Mouse (Mus musculus) kidney, embryonic 16.5 days (tissue): ENCODE results near the gene Tnik. TPM values are rescaled to one million over a fixed set of nuclear protein-coding genes. Genes with fewer than 3 reads are reported as not detected.

Experiments used
- ATAC-seq: fragments of 200-750 bp; cut with Nextera tagmentation; 2 replicates; pipeline ENCODE4 v1.8.0; 2017; ENCODE audit warnings: moderate TSS enrichment; ENCODE audit not compliant: low FRiP score, low TSS enrichment
- H3K27ac ChIP-seq: fragments of 300-500 bp; sonication (generic); 2 replicates; pipeline ENCODE4 v1.5.1; 2014; ENCODE audit warnings: low read length
- H3K27me3 ChIP-seq: fragments of 300-500 bp; sonication (generic); 2 replicates; pipeline ENCODE4 v1.6.1; 2014; ENCODE audit warnings: low read length, control low read depth, mixed read lengths; ENCODE audit not compliant: insufficient read depth
- H3K36me3 ChIP-seq: fragments of 300-500 bp; sonication (generic); 2 replicates; pipeline ENCODE4 v1.6.1; 2014; ENCODE audit warnings: low read length, control low read depth, mixed read lengths; ENCODE audit not compliant: insufficient read depth
- H3K4me1 ChIP-seq: fragments of 300-500 bp; sonication (generic); 2 replicates; pipeline ENCODE4 v1.6.1; 2014; ENCODE audit warnings: low read length, control low read depth, mixed read lengths; ENCODE audit not compliant: insufficient read depth
- H3K4me2 ChIP-seq: fragments of 300-500 bp; sonication (generic); replicated peaks from 2 replicates; pipeline ENCODE4 v1.6.1; 2014; ENCODE audit warnings: low read depth, low read length
- H3K4me3 ChIP-seq: fragments of 300-500 bp; sonication (generic); 2 replicates; pipeline ENCODE4 v1.5.1; 2014; ENCODE audit warnings: mild to moderate bottlenecking, low read length
- H3K9ac ChIP-seq: fragments of 300-500 bp; sonication (generic); replicated peaks from 2 replicates; pipeline ENCODE4 v1.6.1; 2014; ENCODE audit warnings: low read length
- H3K9me3 ChIP-seq: fragments of 300-500 bp; sonication (generic); 2 replicates; pipeline ENCODE4 v1.6.1; 2016; ENCODE audit warnings: low read length, control low read depth
- WGBS: fragments of 180-500 bp; shearing (Covaris S2); extraction: QIAGEN DNeasy Blood & Tissue Kit; methylation state at CpG from one replicate; pipeline ENCODE4 v1.1.7; 2014; 5-methylcytosine and 5-hydroxymethylcytosine counted together
- polyA plus RNA-seq: library from polyadenylated mRNA; unstranded; fragments of >200 nt; fragmentation: Nextera tagmentation; extraction: Ambion mirVana; gene quantifications from 2 replicates; pipeline ENCODE4 v1.2.1, GENCODE M21; 2015

Tnik gene
- polyA plus RNA-seq, 1 experiment from 2014 or later, result 2.7 TPM

GRCm38 (mm10) chr3:28410269-28410668, 147.3 kb downstream of the Tnik start:
- Histone ChIP-seq H3K9ac (no peak overlapping the region), H3K4me2 (no peak overlapping the region), H3K36me3 (no peaks in the 10 kb centered on the region), H3K4me1 (no peaks in the 10 kb centered on the region), H3K27ac (no peak overlapping the region), H3K9me3 (no peaks in the 10 kb centered on the region), H3K4me3 (no peak overlapping the region), H3K27me3 (no peaks in the 10 kb centered on the region)
- 74% methylated on average over 3 of the region's 3 CpGs for WGBS
- ATAC-seq, result no peak

GRCm38 (mm10) chr3:28415986-28416385, 153.0 kb downstream of the Tnik start:
- no peaks in the 10 kb centered on the region for H3K9me3 ChIP-seq
- no peaks in the 10 kb centered on the region for H3K4me1 ChIP-seq
- no peak overlapping the region for H3K9ac ChIP-seq
- no peaks in the 10 kb centered on the region for H3K36me3 ChIP-seq
- H3K4me3 ChIP-seq, result no peak overlapping the region
- H3K27ac ChIP-seq, result no peak overlapping the region
- 57% methylated on average over 2 of the region's 2 CpGs for WGBS
- H3K4me2 ChIP-seq, result no peak overlapping the region
- no peaks in the 10 kb centered on the region for H3K27me3 ChIP-seq
- ATAC-seq, result no peak

DNA sequence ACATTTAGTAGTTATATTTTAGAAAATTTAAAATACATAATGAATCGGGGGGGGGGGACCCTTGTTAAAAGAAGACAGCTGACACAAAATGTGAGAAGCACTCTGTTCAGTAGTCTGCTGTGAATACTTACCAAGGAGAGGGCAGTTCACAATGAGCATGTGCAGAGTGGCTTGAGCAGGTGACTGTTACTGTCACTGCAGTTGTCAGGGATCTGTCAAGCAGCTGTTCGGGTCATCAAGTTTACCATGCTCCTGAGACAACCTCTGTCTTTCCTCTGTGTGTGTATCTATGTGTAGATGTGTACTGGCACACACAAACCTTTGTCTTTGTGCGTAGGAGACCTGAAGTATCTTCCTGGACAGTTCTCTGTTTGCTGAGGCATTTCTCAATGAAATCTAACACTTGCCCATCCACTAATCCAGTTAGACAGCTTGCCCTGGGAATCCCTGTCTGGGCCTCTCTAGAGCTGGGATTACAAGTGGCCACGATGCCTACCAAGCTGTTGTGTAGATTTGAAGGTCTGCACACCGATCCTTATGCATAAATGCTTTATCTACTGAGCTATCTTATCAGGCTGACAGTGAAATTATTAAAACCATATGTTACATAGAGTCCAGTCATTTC, 154.2 kb downstream of the Tnik start:
- Histone ChIP-seq H3K36me3 (no peaks in the 10 kb centered on the region), H3K4me1 (no peaks in the 10 kb centered on the region), H3K9ac (no peak overlapping the region), H3K9me3 (no peaks in the 10 kb centered on the region), H3K27me3 (no peaks in the 10 kb centered on the region), H3K4me2 (no peak overlapping the region), H3K4me3 (no peak overlapping the region), H3K27ac (no peak overlapping the region)
- no peak for ATAC-seq
- WGBS, result 75% methylated on average over 5 of the region's 5 CpGs

DNA sequence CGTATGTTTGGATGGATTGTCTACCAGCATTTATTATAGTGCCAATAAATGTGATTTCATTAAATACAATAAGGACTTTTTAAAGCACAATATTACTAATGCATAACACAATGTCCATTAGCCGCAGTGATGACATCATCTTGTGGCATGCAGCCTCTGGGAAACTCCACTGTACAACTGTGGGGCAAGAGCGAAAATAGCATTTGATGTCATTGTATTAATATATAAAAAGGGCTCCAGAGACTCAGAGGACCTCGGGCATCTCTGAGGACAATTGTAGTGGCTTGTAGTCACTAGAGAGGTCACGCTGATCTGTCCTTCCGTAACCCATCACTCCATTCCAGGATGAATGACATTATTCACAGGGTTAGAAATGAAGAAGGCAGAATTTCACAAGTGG, 157.2 kb downstream of the Tnik start:
- no peaks in the 10 kb centered on the region for H3K4me1 ChIP-seq
- no peaks in the 10 kb centered on the region for H3K27me3 ChIP-seq
- no peak for ATAC-seq
- no peaks in the 10 kb centered on the region for H3K36me3 ChIP-seq
- no peak overlapping the region for H3K4me3 ChIP-seq
- H3K27ac ChIP-seq, result no peak overlapping the region
- no peak overlapping the region for H3K9ac ChIP-seq
- 87% methylated on average over 6 of the region's 6 CpGs for WGBS
- H3K9me3 ChIP-seq, result no peaks in the 10 kb centered on the region
- no peak overlapping the region for H3K4me2 ChIP-seq

- Histone ChIP-seq H3K27ac (no peak overlapping the region), H3K4me3 (no peak overlapping the region), H3K36me3 (no peaks in the 10 kb centered on the region), H3K9ac (no peak overlapping the region), H3K4me2 (no peak overlapping the region), H3K27me3 (no peaks in the 10 kb centered on the region), H3K9me3 (no peaks in the 10 kb centered on the region), H3K4me1 (no peaks in the 10 kb centered on the region)
- no peak for ATAC-seq
- WGBS, result 60% methylated on average over 3 of the region's 3 CpGs
Observed at GRCm38 (mm10) chr3:28420698-28421097, 157.7 kb downstream of the Tnik start.

GRCm38 (mm10) chr3:28421798-28422197, 158.8 kb downstream of the Tnik start:
- 68% methylated on average over 6 of the region's 6 CpGs for WGBS
- H3K4me3 ChIP-seq, result no peak overlapping the region
- H3K27me3 ChIP-seq, result no peaks in the 10 kb centered on the region
- no peak overlapping the region for H3K4me2 ChIP-seq
- no peak overlapping the region for H3K9ac ChIP-seq
- H3K36me3 ChIP-seq, result no peaks in the 10 kb centered on the region
- no peaks in the 10 kb centered on the region for H3K9me3 ChIP-seq
- H3K4me1 ChIP-seq, result no peaks in the 10 kb centered on the region
- H3K27ac ChIP-seq, result no peak overlapping the region
- ATAC-seq, result no peak

GRCm38 (mm10) chr3:28422221-28422620, 159.2 kb downstream of the Tnik start:
- Histone ChIP-seq H3K27me3 (no peaks in the 10 kb centered on the region), H3K4me1 (no peaks in the 10 kb centered on the region), H3K27ac (no peak overlapping the region), H3K36me3 (no peaks in the 10 kb centered on the region), H3K9me3 (no peaks in the 10 kb centered on the region), H3K4me3 (no peak overlapping the region), H3K4me2 (no peak overlapping the region), H3K9ac (no peak overlapping the region)
- WGBS, result 90% methylated on average over 1 of the region's 1 CpGs
- no peak for ATAC-seq

DNA sequence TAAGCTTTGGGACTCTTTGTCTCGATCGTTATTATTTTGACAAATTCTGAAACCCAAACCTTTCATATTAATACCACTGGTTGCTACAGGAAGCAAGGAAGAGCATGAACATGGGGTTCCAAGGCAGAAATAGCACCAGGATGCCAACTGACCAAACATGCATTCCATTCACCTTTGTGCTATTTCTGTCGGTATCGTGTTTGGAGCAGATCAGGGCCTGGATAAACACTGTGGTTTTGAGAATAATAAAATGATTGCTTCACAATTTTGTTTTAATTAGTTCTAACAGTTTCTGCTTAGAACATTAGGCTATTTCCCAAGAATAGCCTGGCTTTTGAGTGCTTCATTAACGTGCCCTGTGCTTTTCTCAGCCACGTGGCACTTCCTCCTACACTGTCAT, 162.9 kb downstream of the Tnik start:
- Histone ChIP-seq H3K4me3 (no peak overlapping the region), H3K27ac (no peak overlapping the region), H3K27me3 (no peaks in the 10 kb centered on the region), H3K4me1 (no peaks in the 10 kb centered on the region), H3K9ac (no peak overlapping the region), H3K4me2 (no peak overlapping the region), H3K9me3 (no peaks in the 10 kb centered on the region), H3K36me3 (no peaks in the 10 kb centered on the region)
- no peak for ATAC-seq
- 89% methylated on average over 6 of the region's 6 CpGs for WGBS

GRCm38 (mm10) chr3:28431459-28431858, 168.4 kb downstream of the Tnik start:
- no peak for ATAC-seq
- Histone ChIP-seq H3K36me3 (no peaks in the 10 kb centered on the region), H3K4me1 (no peaks in the 10 kb centered on the region), H3K27ac (no peak overlapping the region), H3K27me3 (no peaks in the 10 kb centered on the region), H3K4me3 (no peak overlapping the region), H3K9me3 (no peaks in the 10 kb centered on the region), H3K4me2 (no peak overlapping the region), H3K9ac (no peak overlapping the region)
- WGBS, result 79% methylated on average over 2 of the region's 2 CpGs

- no peaks in the 10 kb centered on the region for H3K27me3 ChIP-seq
- no peak for ATAC-seq
- no peak overlapping the region for H3K4me2 ChIP-seq
- H3K9me3 ChIP-seq, result no peaks in the 10 kb centered on the region
- H3K9ac ChIP-seq, result no peak overlapping the region
- H3K4me3 ChIP-seq, result no peak overlapping the region
- no peaks in the 10 kb centered on the region for H3K36me3 ChIP-seq
- H3K27ac ChIP-seq, result no peak overlapping the region
- 77% methylated on average over 5 of the region's 5 CpGs for WGBS
- H3K4me1 ChIP-seq, result no peaks in the 10 kb centered on the region
Observed at GRCm38 (mm10) chr3:28432321-28432720, 169.3 kb downstream of the Tnik start.
